Mouse (Mus musculus): ENCODE measurements around the gene Bcl10. TPM values are rescaled to one million over a fixed set of nuclear protein-coding genes. Genes with fewer than 3 reads are reported as not detected.

Gene Bcl10
- polyA plus RNA-seq, 1 experiment, result 45.4 TPM

- Histone ChIP-seq H3K27ac (ENCODE audit: insufficient read depth, low read length) (no peak overlapping the region), H3K4me3 (ENCODE audit: insufficient read depth, low read length) (no peak overlapping the region), H3K4me1 (ENCODE audit: control insufficient read depth, insufficient read depth, low read length) (peaks cover 8% of the 10 kb centered on the region)
- no peak for TF ChIP-seq POLR2A (IDR thresholded peaks at IDR 0.05; ENCODE audit: low read depth, low read length)
- TF ChIP-seq CTCF (IDR thresholded peaks at IDR 0.05; ENCODE audit: borderline replicate concordance, insufficient read depth, low read length), result no peak
Observed at GRCm38 (mm10) chr3:145929525-145930400, 7.2 kb downstream of the Bcl10 start.

GRCm38 (mm10) chr3:145933845-145934244, 11.2 kb downstream of the Bcl10 start:
- H3K27ac ChIP-seq (ENCODE audit: insufficient read depth, low read length), result no peak overlapping the region
- TF ChIP-seq CTCF (IDR thresholded peaks at IDR 0.05; ENCODE audit: borderline replicate concordance, insufficient read depth, low read length), result no peak
- no peak for TF ChIP-seq POLR2A (IDR thresholded peaks at IDR 0.05; ENCODE audit: low read depth, low read length)
- H3K4me1 ChIP-seq (ENCODE audit: control insufficient read depth, insufficient read depth, low read length), result no peaks in the 10 kb centered on the region; the same call in 1 of the 2 replicates
- H3K4me3 ChIP-seq (ENCODE audit: insufficient read depth, low read length), result no peak overlapping the region

GRCm38 (mm10) chr3:145937505-145938404, 15.2 kb downstream of the Bcl10 start, which contains the start of gene 2410004B18Rik:
Gene 2410004B18Rik (plus strand): TSS chr3:145938014.
- Histone ChIP-seq H3K4me3 (ENCODE audit: insufficient read depth, low read length) (peak within 1 kb of the TSS; percentile 75), H3K4me1 (ENCODE audit: control insufficient read depth, insufficient read depth, low read length) (peaks cover 8% of the 10 kb centered on the region), H3K27ac (ENCODE audit: insufficient read depth, low read length) (no peak within 1 kb of the TSS)
- peak; percentile 91 for TF ChIP-seq POLR2A (IDR thresholded peaks at IDR 0.05; ENCODE audit: low read depth, low read length)
- TF ChIP-seq CTCF (IDR thresholded peaks at IDR 0.05; ENCODE audit: borderline replicate concordance, insufficient read depth, low read length), result peak; percentile 49

- Histone ChIP-seq H3K4me3 (ENCODE audit: insufficient read depth, low read length) (peak overlapping the region; percentile 75), H3K27ac (ENCODE audit: insufficient read depth, low read length) (no peak overlapping the region), H3K4me1 (ENCODE audit: control insufficient read depth, insufficient read depth, low read length) (peaks cover 8% of the 10 kb centered on the region)
- no peak for TF ChIP-seq POLR2A (IDR thresholded peaks at IDR 0.05; ENCODE audit: low read depth, low read length)
- no peak for TF ChIP-seq CTCF (IDR thresholded peaks at IDR 0.05; ENCODE audit: borderline replicate concordance, insufficient read depth, low read length)
Observed at GRCm38 (mm10) chr3:145938405-145939349, 16.1 kb downstream of the Bcl10 start.

GRCm38 (mm10) chr3:145939402-145939801, 16.8 kb downstream of the Bcl10 start:
- H3K4me3 ChIP-seq (ENCODE audit: insufficient read depth, low read length), result peak overlapping the region; percentile 75
- TF ChIP-seq CTCF (IDR thresholded peaks at IDR 0.05; ENCODE audit: borderline replicate concordance, insufficient read depth, low read length) (no peak), POLR2A (IDR thresholded peaks at IDR 0.05; ENCODE audit: low read depth, low read length) (no peak)
- H3K4me1 ChIP-seq (ENCODE audit: control insufficient read depth, insufficient read depth, low read length), result peaks cover 8% of the 10 kb centered on the region
- no peak overlapping the region for H3K27ac ChIP-seq (ENCODE audit: insufficient read depth, low read length)

- Histone ChIP-seq H3K4me3 (ENCODE audit: insufficient read depth, low read length) (no peak overlapping the region; the same call in 1 of the 2 replicates), H3K27ac (ENCODE audit: insufficient read depth, low read length) (no peak overlapping the region), H3K4me1 (ENCODE audit: control insufficient read depth, insufficient read depth, low read length) (peaks cover 8% of the 10 kb centered on the region)
- no peak for TF ChIP-seq POLR2A (IDR thresholded peaks at IDR 0.05; ENCODE audit: low read depth, low read length)
- no peak for TF ChIP-seq CTCF (IDR thresholded peaks at IDR 0.05; ENCODE audit: borderline replicate concordance, insufficient read depth, low read length)
Observed at GRCm38 (mm10) chr3:145939971-145940370, 17.4 kb downstream of the Bcl10 start.

GRCm38 (mm10) chr3:145941971-145942370, 19.4 kb downstream of the Bcl10 start:
- Histone ChIP-seq H3K4me3 (ENCODE audit: insufficient read depth, low read length) (no peak overlapping the region), H3K27ac (ENCODE audit: insufficient read depth, low read length) (no peak overlapping the region), H3K4me1 (ENCODE audit: control insufficient read depth, insufficient read depth, low read length) (peaks cover 12% of the 10 kb centered on the region)
- TF ChIP-seq POLR2A (IDR thresholded peaks at IDR 0.05; ENCODE audit: low read depth, low read length) (no peak), CTCF (IDR thresholded peaks at IDR 0.05; ENCODE audit: borderline replicate concordance, insufficient read depth, low read length) (peak; percentile 67; the same call in 1 of the 2 replicates)

- no peak for TF ChIP-seq POLR2A (IDR thresholded peaks at IDR 0.05; ENCODE audit: low read depth, low read length)
- no peak for TF ChIP-seq CTCF (IDR thresholded peaks at IDR 0.05; ENCODE audit: borderline replicate concordance, insufficient read depth, low read length)
- Histone ChIP-seq H3K27ac (ENCODE audit: insufficient read depth, low read length) (no peak overlapping the region), H3K4me3 (ENCODE audit: insufficient read depth, low read length) (no peak overlapping the region), H3K4me1 (ENCODE audit: control insufficient read depth, insufficient read depth, low read length) (peaks cover 10% of the 10 kb centered on the region)
Observed at GRCm38 (mm10) chr3:145944348-145944747, 21.7 kb downstream of the Bcl10 start.
